Mouse (Mus musculus) urinary bladder, adult 18-20 months (tissue): Measurements from ENCODE around the gene Kcnh1.

Source experiments
- DNase-seq, 2 experiments: peaks; one replicate each; pipeline ENCODE4 v3.0.0; 2022; ENCODE audit warnings: low spot score in 2 of 2, mixed read lengths in 2 of 2

Gene Kcnh1

GRCm38 (mm10) chr1:192266956-192267355 lies 76.4 kb downstream of the Kcnh1 start:
- no peak for DNase-seq

DNA sequence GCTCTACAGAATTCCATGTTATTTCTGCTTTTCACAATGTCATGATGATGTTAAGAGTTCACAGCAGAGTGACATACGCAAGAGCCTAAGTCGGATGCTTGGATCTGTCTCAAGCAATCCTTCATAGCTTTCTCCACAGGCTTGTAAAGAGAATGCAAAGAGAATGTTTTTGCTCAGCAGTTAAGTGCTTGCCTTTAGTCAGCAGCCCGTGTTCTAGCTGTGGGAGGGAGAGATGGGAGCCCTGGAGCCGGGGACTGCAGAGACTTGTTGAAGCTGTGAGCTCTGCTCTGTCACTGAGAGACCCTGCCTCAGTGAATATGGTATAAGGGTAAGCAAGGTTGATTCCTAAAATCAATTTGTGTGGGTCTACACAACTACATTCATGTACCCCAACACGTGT lies 78.3 kb downstream of the Kcnh1 start:
- no peak for DNase-seq

- no peak for DNase-seq
These were observed 79.3 kb downstream of the Kcnh1 start for GRCm38 (mm10) chr1:192269911-192270310.

DNA sequence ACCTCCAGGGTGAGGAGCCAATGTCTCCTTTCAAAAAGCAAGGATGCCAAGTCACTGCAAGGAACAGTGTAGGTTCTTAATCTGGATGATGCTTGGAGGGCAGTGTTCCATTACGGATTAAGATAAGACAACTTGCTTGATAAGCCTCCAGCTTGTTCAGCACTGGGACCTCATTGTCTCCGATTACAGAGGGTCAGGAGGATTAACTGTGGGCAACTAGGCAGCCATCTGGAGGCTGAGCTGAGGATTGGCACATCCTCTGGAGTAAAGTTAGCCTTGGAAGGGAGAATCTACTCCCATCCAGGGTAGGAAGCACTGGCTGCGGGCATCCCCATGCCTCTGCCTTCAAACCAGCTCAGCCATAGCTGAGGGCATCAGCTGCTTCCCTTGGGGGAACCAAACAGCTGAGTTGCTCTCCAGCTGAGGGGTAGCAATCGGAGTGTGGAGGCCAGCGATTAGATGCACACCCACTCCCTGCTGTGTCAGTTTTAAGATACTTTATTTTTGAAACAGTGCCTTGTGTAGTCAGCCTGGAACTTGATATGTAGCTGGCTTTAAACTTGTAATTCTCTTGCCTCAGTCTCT lies 87.3 kb downstream of the Kcnh1 start:
- DNase-seq: no peak

GRCm38 (mm10) chr1:192284340-192284739 lies 93.8 kb downstream of the Kcnh1 start:
- DNase-seq: no peak

DNA sequence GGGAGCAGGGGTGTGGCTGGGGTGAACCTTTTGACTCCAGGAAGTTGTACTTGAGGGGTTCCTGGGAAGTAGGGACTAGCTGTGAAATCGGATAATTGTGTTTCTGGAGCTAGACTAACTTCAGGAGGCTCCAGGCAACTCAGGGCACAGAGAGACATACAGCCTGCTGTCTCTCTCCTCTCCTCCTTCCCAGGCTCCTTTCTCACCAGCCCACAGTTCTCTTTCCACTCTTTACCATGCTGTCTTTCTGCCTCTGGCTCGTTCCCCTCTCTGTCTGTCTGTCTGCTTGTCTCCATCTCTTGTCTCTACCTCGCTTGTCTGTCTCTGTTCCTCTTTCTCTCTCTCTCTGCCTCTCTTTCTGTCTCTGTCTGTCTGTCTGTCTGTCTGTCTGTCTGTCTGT lies 94.4 kb downstream of the Kcnh1 start:
- DNase-seq: no peak

GRCm38 (mm10) chr1:192288456-192288855 lies 97.9 kb downstream of the Kcnh1 start:
- no peak for DNase-seq

- no peak for DNase-seq
These were observed 100.7 kb downstream of the Kcnh1 start for GRCm38 (mm10) chr1:192291286-192291685.

DNA sequence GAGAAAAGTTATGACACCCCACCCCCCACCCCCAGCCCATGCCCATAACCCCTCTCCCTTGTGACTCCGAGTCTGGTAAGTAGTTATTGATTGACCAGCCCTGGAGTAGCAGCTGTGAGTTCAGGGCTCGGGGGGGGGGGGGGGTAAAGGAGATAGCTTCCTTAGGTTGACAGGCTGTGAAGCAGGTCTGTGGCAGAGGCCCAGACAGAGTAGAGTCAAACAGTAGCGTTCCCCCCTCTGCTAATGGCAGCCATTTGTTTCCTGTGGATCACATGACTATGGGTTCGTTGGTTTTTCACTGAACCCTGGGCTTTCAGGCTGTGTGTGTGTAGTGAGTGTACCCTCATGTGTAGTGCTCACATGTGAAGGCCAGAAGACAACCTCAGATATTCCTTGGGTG lies 102.8 kb downstream of the Kcnh1 start:
- DNase-seq: no peak

GRCm38 (mm10) chr1:192293921-192294320 lies 103.3 kb downstream of the Kcnh1 start:
- DNase-seq: no peak

DNA sequence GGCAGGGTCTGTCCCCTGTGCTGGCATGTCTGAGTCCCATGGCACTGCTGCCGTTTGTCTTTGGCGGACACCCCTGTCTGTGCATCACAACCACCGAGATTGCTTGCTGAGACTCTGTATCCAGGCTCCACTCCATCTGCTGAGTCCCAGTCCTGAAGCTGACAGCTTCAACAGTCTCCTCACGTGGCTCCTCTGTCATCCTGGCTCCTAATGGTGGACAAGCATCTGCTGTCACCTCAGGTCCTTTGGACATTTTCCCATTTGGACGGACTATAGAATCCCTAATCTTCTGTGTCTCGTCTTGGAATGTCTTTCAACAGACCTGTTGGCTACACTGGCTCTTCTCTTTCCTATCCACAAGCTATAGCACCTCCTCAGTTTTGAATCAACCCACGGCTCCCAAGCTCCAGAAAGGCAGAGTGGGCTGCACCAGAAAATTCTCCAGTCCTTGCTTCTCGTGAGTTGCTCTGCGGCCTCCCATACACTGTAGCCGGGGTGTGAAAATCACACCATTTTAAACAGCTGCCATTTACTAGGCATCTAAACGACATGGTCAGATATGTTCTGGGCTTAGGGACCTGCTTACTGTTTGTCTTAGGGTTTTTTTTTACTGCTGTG lies 104.8 kb downstream of the Kcnh1 start:
- DNase-seq: no peak

GRCm38 (mm10) chr1:192295902-192296301 lies 105.3 kb downstream of the Kcnh1 start:
- no peak for DNase-seq

DNA sequence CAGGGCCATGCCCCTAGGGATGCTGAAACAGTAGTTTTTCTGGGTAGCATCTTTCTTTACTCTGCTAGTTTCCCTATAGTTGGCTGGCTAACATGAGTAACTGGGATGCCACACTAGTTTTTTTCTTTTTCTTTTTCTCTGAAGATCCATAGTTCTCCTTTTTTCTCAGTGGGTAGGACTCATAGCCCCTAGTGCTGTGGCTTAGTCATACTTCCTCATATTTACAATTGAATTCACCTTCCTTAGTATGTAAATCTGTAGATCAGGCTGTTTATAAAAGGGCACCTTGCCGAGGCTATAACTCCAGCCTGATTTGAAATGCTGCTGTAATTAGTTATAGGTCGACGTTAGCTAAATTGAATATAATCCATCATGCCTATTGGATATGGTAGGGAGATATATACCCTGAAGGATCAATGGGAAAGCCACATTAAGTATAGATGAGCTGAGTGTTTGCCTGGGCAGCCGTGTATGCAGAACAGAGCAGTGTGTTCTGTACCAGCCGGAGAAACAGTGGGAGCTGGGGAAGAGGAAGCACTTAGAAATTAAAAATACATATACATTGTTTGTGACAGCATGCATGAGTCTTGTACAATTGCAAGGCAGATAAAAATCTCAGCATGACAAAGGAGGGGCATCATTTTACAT lies 107.0 kb downstream of the Kcnh1 start:
- no peak for DNase-seq

DNA sequence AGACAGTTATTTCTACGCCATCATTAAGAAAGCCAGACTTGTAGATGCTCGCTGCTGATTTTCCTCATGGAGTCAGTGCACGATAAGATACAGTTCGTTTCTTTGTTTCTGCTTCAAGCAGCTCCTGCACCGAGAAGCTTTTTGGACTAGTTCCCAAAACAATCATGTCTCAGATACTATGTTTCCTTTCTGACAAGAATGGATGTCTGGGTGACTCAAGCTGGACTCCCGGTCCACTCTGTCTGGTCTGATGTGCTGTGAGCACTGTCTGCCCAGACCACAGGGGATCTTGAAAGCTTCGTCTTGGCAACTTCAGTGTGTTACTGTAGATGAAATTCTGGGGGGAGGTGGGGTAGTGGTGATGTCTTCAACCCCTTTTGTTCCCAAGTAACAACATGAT lies 109.8 kb downstream of the Kcnh1 start:
- DNase-seq: no peak

DNA sequence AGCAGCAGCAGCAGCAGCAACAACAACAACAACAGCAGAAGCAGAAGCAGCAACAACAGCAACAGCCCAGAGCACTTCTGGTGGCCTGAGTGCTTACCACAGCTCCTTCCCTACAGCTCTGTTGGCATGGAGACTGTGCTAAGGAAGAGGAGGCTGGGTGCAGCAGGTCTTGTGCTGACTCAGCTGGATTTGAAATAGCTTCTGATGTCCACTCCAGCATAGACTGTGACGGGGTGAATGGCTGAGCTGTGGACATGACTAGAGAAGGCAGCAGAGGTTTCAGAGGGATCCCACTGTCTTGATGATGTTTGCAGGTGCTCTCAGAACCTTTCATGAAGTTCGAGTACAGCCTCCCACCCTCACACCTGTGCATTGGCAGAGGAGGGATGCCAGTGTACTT lies 113.0 kb downstream of the Kcnh1 start:
- DNase-seq: no peak

DNA sequence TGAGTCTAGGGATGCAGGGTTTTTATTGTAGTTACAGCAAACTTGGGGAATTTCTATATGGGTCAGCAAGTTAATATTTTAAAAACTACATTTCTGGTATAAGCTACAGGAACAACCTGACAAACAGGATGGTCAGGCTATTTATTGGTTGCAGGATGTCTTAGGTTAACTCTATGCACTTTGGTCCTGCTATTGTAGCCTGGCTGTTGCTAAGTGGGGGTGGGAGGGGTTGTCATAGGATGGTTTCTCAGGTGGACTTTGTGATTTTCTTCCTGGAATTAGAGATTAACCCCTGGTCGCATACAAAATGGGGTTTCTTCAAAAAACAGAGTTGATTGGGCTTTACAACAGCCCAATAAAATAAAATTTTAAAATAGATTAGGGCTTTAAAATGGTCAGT lies 114.6 kb downstream of the Kcnh1 start:
- DNase-seq: no peak

DNA sequence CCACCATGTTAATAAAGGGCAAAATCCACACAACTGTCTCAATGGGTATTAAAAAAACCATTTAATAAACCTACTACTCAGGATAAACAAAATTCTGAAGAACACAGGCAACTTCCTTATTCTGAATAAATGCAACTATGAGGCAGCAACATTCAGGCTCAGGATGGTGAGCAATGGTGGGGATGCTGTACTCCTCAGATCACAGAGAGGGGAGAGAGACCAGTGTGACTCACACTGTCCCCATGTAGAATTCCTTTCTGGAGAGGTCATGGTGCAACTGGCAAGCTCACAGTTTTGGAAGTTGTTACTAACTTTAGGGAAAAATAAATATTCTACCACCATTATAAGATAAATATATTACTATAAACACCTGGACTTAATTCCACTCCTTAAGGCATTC lies 116.5 kb downstream of the Kcnh1 start:
- DNase-seq: no peak

DNA sequence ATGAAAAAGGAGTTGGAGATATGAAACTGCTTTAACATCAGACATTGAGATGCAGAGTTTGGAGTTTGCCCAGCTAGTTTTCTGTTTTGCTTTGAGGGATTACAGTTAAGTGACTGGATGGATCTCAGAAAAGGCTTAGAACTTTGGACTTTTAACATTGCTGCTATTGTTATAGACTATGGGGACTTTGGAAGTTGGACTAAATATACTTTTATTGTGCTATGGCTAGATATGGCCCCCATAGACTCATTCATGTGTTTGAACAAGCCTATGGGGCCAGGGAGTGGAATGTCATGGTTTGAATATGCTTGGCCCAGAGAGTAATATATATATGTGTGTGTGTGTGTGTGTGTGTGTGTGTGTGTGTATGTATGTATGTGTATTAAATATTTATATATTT lies 120.7 kb downstream of the Kcnh1 start:
- DNase-seq: no peak

GRCm38 (mm10) chr1:192311851-192312438 lies 121.4 kb downstream of the Kcnh1 start:
- no peak for DNase-seq

DNA sequence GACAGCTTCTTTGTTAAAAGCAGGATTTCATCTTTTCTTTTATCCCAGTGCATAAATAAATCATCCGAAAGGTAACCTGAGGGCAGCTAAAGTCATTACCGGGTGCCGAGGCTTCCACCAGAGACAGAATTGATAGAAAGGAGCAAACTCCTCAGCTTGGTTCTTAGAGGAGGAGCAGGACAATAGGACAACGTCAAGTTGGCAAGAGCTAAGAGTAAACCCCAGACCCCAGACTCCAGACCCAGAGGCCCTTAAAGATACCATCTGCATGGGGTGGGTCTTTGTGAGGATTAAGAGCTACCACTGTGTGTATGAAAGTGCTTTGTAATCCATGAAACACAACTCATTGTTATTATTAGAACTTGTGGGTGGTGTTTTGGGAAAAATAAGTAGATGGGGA lies 121.9 kb downstream of the Kcnh1 start:
- no peak for DNase-seq

DNA sequence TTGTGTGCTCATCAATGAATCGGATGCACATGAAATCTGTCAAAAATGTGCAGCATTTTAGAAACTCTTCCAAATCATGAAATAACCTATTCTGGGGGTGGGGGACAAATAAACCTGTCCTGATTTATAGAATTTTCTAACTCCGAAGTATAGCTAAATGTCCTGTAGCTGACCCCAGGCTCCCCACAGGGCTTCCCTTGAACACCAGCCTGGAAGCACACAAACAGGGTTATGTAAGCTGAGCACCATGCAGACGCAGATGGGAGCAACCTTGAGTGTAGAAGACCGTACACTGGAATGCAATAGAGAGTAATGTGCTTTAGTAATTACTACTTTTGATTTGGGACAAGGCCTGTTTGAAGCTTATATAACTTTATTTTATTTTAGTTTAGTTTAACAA lies 122.4 kb downstream of the Kcnh1 start:
- no peak for DNase-seq

GRCm38 (mm10) chr1:192313571-192313972 lies 123.0 kb downstream of the Kcnh1 start:
- no peak for DNase-seq

- DNase-seq: no peak
These were observed 123.5 kb downstream of the Kcnh1 start for GRCm38 (mm10) chr1:192314044-192314443.
